Mouse (Mus musculus) MEL (cell line): ENCODE measurements around the gene Wars. TPM values are rescaled to one million over a fixed set of nuclear protein-coding genes. Genes with fewer than 3 reads are reported as not detected.

Experiments used
- DNase-seq: peaks from one replicate; pipeline ENCODE4 v3.0.0; 2011; ENCODE audit warnings: low read depth, low spot score
- H3K27ac ChIP-seq: 2 replicates; pipeline ENCODE4 v1.5.1; 2012; ENCODE audit warnings: low read depth, mild to moderate bottlenecking, control low read depth, low read length, moderate library complexity; ENCODE audit not compliant: control insufficient read depth
- H3K27me3 ChIP-seq, 2 experiments: fragments of 150-350 bp in 1 of 2; sonication (generic) in 1 of 2; 2 replicates each; pipeline ENCODE4 v1.6.1; 2012; ENCODE audit warnings: low read length in 2 of 2, mild to moderate bottlenecking in 2 of 2, improper control_type of control experiment in 1 of 2, moderate library complexity in 1 of 2; ENCODE audit not compliant: insufficient read depth in 2 of 2, control insufficient read depth in 1 of 2
- H3K36me3 ChIP-seq, 2 experiments: 2 replicates each; pipeline ENCODE4 v1.6.1; 2012 to 2014; ENCODE audit warnings: low read length in 2 of 2, improper control_type of control experiment in 1 of 2, inconsistent platforms in 1 of 2, mild to moderate bottlenecking in 1 of 2; ENCODE audit not compliant: insufficient read depth in 2 of 2, control insufficient read depth in 1 of 2
- H3K4me1 ChIP-seq, 2 experiments: fragments of 150-350 bp in 1 of 2; sonication (generic) in 1 of 2; 2 replicates each; pipeline ENCODE4 v1.6.1; 2012; ENCODE audit warnings: low read length in 2 of 2, improper control_type of control experiment in 1 of 2, mild to moderate bottlenecking in 1 of 2; ENCODE audit not compliant: insufficient read depth in 2 of 2, control insufficient read depth in 1 of 2
- H3K4me3 ChIP-seq, 2 experiments: fragments of 150-350 bp in 1 of 2; sonication (generic) in 1 of 2; 2 replicates each; pipeline ENCODE4 v1.5.1; 2012; ENCODE audit warnings: low read depth in 2 of 2, low read length in 2 of 2, mild to moderate bottlenecking in 2 of 2, moderate library complexity in 2 of 2, control low read depth in 1 of 2, improper control_type of control experiment in 1 of 2; ENCODE audit not compliant: control insufficient read depth in 1 of 2, insufficient read depth in 1 of 2
- H3K79me2 ChIP-seq: 2 replicates; pipeline ENCODE4 v1.6.1; 2012; ENCODE audit warnings: mild to moderate bottlenecking, low read length, moderate library complexity; ENCODE audit not compliant: control insufficient read depth, poor library complexity, insufficient read depth
- H3K9ac ChIP-seq: 2 replicates; pipeline ENCODE4 v1.6.1; 2012; ENCODE audit warnings: low read depth, mild to moderate bottlenecking, control low read depth, low read length, moderate library complexity; ENCODE audit not compliant: control insufficient read depth, poor library complexity, severe bottlenecking
- H3K9me3 ChIP-seq: fragments of 150-350 bp; sonication (generic); replicated peaks from 2 replicates; pipeline ENCODE4 v1.6.1; 2012; ENCODE audit warnings: mild to moderate bottlenecking, low read length, improper control_type of control experiment, moderate library complexity; ENCODE audit not compliant: insufficient read depth
- CTCF ChIP-seq, 3 experiments: IDR thresholded peaks in 2 of 3; conservative IDR thresholded peaks in 1 of 3; 2 replicates each; pipeline ENCODE4 v1.5.1; 2011 to 2012; ENCODE audit warnings: low read length in 3 of 3, low read depth in 2 of 3, mild to moderate bottlenecking in 2 of 3, improper control_type of control experiment in 1 of 3, inconsistent platforms in 1 of 3, mixed read lengths in 1 of 3, moderate library complexity in 1 of 3; ENCODE audit not compliant: control insufficient read depth in 1 of 3, insufficient read depth in 1 of 3, poor library complexity in 1 of 3, severe bottlenecking in 1 of 3
- EP300 ChIP-seq, 2 experiments: IDR thresholded peaks; 2 replicates each; pipeline ENCODE4 v1.6.1; 2011; ENCODE audit warnings: improper control_type of control experiment in 2 of 2, low read length in 2 of 2, low read depth in 1 of 2, mild to moderate bottlenecking in 1 of 2
- GATA1 ChIP-seq: IDR thresholded peaks from 2 replicates; pipeline ENCODE4 v1.6.1; 2011; ENCODE audit warnings: low read depth, low read length, improper control_type of control experiment
- KAT2A ChIP-seq: conservative IDR thresholded peaks from 2 replicates; pipeline ENCODE4 v1.6.1; 2012; ENCODE audit warnings: low read depth, low read length, improper control_type of control experiment, inconsistent platforms
- MAZ ChIP-seq: IDR thresholded peaks from 2 replicates; pipeline ENCODE4 v1.6.1; 2012; ENCODE audit warnings: low read depth, mild to moderate bottlenecking, inconsistent platforms, low read length, improper control_type of control experiment
- MXI1 ChIP-seq: IDR thresholded peaks from 2 replicates; pipeline ENCODE4 v1.6.1; 2011; ENCODE audit warnings: mild to moderate bottlenecking, low read depth, low read length, improper control_type of control experiment
- MYC ChIP-seq: IDR thresholded peaks from 2 replicates; pipeline ENCODE4 v1.6.1; 2011; ENCODE audit warnings: low read depth, mild to moderate bottlenecking, low read length, improper control_type of control experiment, moderate library complexity
- RAD21 ChIP-seq: IDR thresholded peaks from 2 replicates; pipeline ENCODE4 v1.6.1; 2011; ENCODE audit warnings: mild to moderate bottlenecking, low read depth, low read length, improper control_type of control experiment
- RCOR1 ChIP-seq: IDR thresholded peaks from 2 replicates; pipeline ENCODE4 v1.6.1; 2012; ENCODE audit warnings: low read depth, mild to moderate bottlenecking, inconsistent platforms, low read length, improper control_type of control experiment
- SIN3A ChIP-seq: IDR thresholded peaks from 2 replicates; pipeline ENCODE4 v1.6.1; 2012; ENCODE audit warnings: low read length, improper control_type of control experiment, inconsistent platforms
- SMC3 ChIP-seq: IDR thresholded peaks from 2 replicates; pipeline ENCODE4 v1.6.1; 2011; ENCODE audit warnings: low read depth, low read length, improper control_type of control experiment
- TBP ChIP-seq: IDR thresholded peaks from 2 replicates; pipeline ENCODE4 v1.8.0; 2011; ENCODE audit warnings: low read depth, low read length, improper control_type of control experiment
- TCF12 ChIP-seq: IDR thresholded peaks from 2 replicates; pipeline ENCODE4 v1.6.1; 2014; ENCODE audit warnings: low read depth, mild to moderate bottlenecking, inconsistent platforms, low read length, improper control_type of control experiment, moderate library complexity
- UBTF ChIP-seq: IDR thresholded peaks from 2 replicates; pipeline ENCODE4 v1.6.1; 2012; ENCODE audit warnings: low read depth, mild to moderate bottlenecking, inconsistent platforms, low read length, improper control_type of control experiment, moderate library complexity, borderline replicate concordance; ENCODE audit not compliant: insufficient read depth
- ZC3H11A ChIP-seq: IDR thresholded peaks from 2 replicates; pipeline ENCODE4 v1.6.1; 2012; ENCODE audit warnings: low read depth, mild to moderate bottlenecking, inconsistent platforms, low read length, improper control_type of control experiment
- ZKSCAN1 ChIP-seq: IDR thresholded peaks from 2 replicates; pipeline ENCODE4 v1.6.1; 2012; ENCODE audit warnings: low read depth, mild to moderate bottlenecking, inconsistent platforms, low read length, improper control_type of control experiment, moderate library complexity
- ZMIZ1 ChIP-seq: IDR thresholded peaks from 2 replicates; pipeline ENCODE4 v1.6.1; 2012; ENCODE audit warnings: low read depth, mild to moderate bottlenecking, inconsistent platforms, low read length, improper control_type of control experiment, moderate library complexity
- polyA plus RNA-seq, 2 experiments: library from polyadenylated mRNA; stranded (reverse) in 1 of 2; unstranded in 1 of 2; fragments of >175 nt in 1 of 2; fragments of >200 nt in 1 of 2; gene quantifications; 2 replicates each; pipeline versions ENCODE4 v1.2.1 to v1.2.4; 2012; ENCODE audit warnings: low replicate concordance in 2 of 2, low read depth in 1 of 2; ENCODE audit not compliant: insufficient read length in 2 of 2, insufficient read depth in 1 of 2, missing spikeins in 1 of 2
- total RNA-seq: library from RNA; depleted of rRNA; stranded (reverse); fragments of 300-350 nt; gene quantifications from 2 replicates; pipeline ENCODE4 v1.2.3, GENCODE M21; 2012

Wars gene
- total and polyA plus RNA-seq, 3 experiments = 85.7 to 836 (median 98.4) TPM

DNA sequence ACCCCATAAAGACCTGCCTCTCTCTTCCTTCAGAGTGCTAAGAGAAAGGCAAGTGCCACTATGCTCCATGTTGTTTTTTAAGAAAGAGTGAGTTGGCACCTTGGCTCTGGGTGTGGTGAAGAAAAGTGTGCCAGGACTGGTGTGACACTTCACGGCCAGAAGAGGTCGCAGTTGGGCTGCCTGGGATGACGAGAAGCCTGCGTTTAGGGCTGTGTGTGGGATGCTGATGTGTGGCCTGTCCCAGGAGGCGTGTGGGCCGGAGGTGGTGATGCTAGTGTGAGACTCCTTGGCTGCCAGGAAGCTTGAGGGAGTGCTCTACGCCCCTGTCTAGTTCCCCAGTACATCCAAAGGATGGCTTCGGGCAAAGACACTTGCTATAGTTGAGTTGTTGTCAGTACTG lies 9.0 kb upstream of the Wars start:
- Histone ChIP-seq H3K4me1 (peaks cover 2 to 19% of the 10 kb centered on the region in 2 experiments; a peak in 3 of 4 replicates), H3K27me3 (no peaks in the 10 kb centered on the region), H3K4me3 (no peak overlapping the region), H3K9me3 (no peaks in the 10 kb centered on the region), H3K36me3 (peaks cover 0 to 12% of the 10 kb centered on the region in 2 experiments; a peak in 2 of 4 replicates), H3K27ac (no peak overlapping the region), H3K79me2 (no peaks in the 10 kb centered on the region), H3K9ac (no peak overlapping the region)
- TF ChIP-seq KAT2A = no peak
- TF ChIP-seq RAD21 = peak; percentile 76
- TF ChIP-seq CTCF (IDR thresholded peaks at IDR 0.05 in 2 of 3, conservative IDR thresholded peaks at IDR 0.05 in 1 of 3; ENCODE audit: control insufficient read depth in 1 of 3, insufficient read depth in 1 of 3, low read depth in 2 of 3, low read length in 3 of 3, poor library complexity in 1 of 3, severe bottlenecking in 1 of 3) = peak; percentile 82 to 92 (median 91)
- no peak for TF ChIP-seq ZKSCAN1
- 0 out of 2 replicates have a peak, but pooled peaks have one; percentile 19 for TF ChIP-seq RCOR1
- no peak for TF ChIP-seq TBP
- TF ChIP-seq MXI1 = no peak
- no peak for TF ChIP-seq ZMIZ1
- peak; percentile 43 for TF ChIP-seq ZC3H11A
- TF ChIP-seq SMC3 = peak; percentile 71
- peak; percentile 76 for DNase-seq

DNA sequence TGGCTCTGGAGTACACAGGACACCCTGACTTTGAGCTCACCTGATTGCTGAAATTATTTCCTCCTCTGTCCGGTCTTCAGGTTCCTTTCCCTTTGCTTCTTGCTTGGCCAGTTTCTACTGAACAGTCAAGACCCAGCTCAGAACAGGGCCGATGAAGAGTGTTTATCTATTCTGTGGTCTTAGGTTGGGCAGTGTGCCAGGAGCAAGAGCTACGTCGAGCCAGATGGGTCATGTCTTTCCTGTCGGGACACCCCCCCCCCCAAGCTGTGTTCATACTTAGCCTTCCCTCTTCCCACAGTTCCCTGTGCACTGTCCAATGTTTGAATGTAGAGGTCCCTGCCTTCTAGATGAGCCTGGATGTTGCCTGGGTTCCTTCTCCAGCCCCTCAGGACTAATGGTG lies 7.4 kb upstream of the Wars start:
- Histone ChIP-seq H3K36me3 (peaks cover 0 to 12% of the 10 kb centered on the region in 2 experiments; a peak in 2 of 4 replicates), H3K4me1 (peaks cover 2 to 19% of the 10 kb centered on the region in 2 experiments; a peak in 3 of 4 replicates)
- TF ChIP-seq UBTF (no peak), GATA1 (peak; percentile 54), TCF12 (no peak), EP300 (IDR thresholded peaks at IDR 0.05; ENCODE audit: low read depth in 1 of 2, low read length in 2 of 2) (no peak), ZMIZ1 (no peak), SIN3A (no peak), MAZ (no peak), ZC3H11A (no peak), MYC (no peak)

More for the DNA sequence above, 7.4 kb upstream of the Wars start:
- Histone ChIP-seq H3K79me2 (no peaks in the 10 kb centered on the region), H3K27ac (no peak overlapping the region), H3K9ac (no peak overlapping the region), H3K9me3 (no peaks in the 10 kb centered on the region), H3K4me3 (no peak overlapping the region), H3K27me3 (no peaks in the 10 kb centered on the region)
- DNase-seq = peak; percentile 67
